Mouse (Mus musculus) kidney, embryonic 16.5 days (tissue): ENCODE measurements around the gene Wtip. TPM values are rescaled to one million over a fixed set of nuclear protein-coding genes. Genes with fewer than 3 reads are reported as not detected.

Experiments
- ATAC-seq: fragments of 200-750 bp; cut with Nextera tagmentation; 2 replicates; pipeline ENCODE4 v1.8.0; 2017; ENCODE audit warnings: moderate TSS enrichment; ENCODE audit not compliant: low FRiP score, low TSS enrichment
- H3K27ac ChIP-seq: fragments of 300-500 bp; sonication (generic); 2 replicates; pipeline ENCODE4 v1.5.1; 2014; ENCODE audit warnings: low read length
- H3K27me3 ChIP-seq: fragments of 300-500 bp; sonication (generic); 2 replicates; pipeline ENCODE4 v1.6.1; 2014; ENCODE audit warnings: low read length, control low read depth, mixed read lengths; ENCODE audit not compliant: insufficient read depth
- H3K36me3 ChIP-seq: fragments of 300-500 bp; sonication (generic); 2 replicates; pipeline ENCODE4 v1.6.1; 2014; ENCODE audit warnings: low read length, control low read depth, mixed read lengths; ENCODE audit not compliant: insufficient read depth
- H3K4me1 ChIP-seq: fragments of 300-500 bp; sonication (generic); 2 replicates; pipeline ENCODE4 v1.6.1; 2014; ENCODE audit warnings: low read length, control low read depth, mixed read lengths; ENCODE audit not compliant: insufficient read depth
- H3K4me2 ChIP-seq: fragments of 300-500 bp; sonication (generic); replicated peaks from 2 replicates; pipeline ENCODE4 v1.6.1; 2014; ENCODE audit warnings: low read depth, low read length
- H3K4me3 ChIP-seq: fragments of 300-500 bp; sonication (generic); 2 replicates; pipeline ENCODE4 v1.5.1; 2014; ENCODE audit warnings: mild to moderate bottlenecking, low read length
- H3K9ac ChIP-seq: fragments of 300-500 bp; sonication (generic); replicated peaks from 2 replicates; pipeline ENCODE4 v1.6.1; 2014; ENCODE audit warnings: low read length
- H3K9me3 ChIP-seq: fragments of 300-500 bp; sonication (generic); 2 replicates; pipeline ENCODE4 v1.6.1; 2016; ENCODE audit warnings: low read length, control low read depth
- WGBS: fragments of 180-500 bp; shearing (Covaris S2); extraction: QIAGEN DNeasy Blood & Tissue Kit; methylation state at CpG from one replicate; pipeline ENCODE4 v1.1.7; 2014; 5-methylcytosine and 5-hydroxymethylcytosine counted together
- polyA plus RNA-seq: library from polyadenylated mRNA; unstranded; fragments of >200 nt; fragmentation: Nextera tagmentation; extraction: Ambion mirVana; gene quantifications from 2 replicates; pipeline ENCODE4 v1.2.1, GENCODE M21; 2015

Wtip gene
- polyA plus RNA-seq, 1 experiment from 2014 or later, result 7.3 TPM

- Histone ChIP-seq H3K4me2 (no peak overlapping the region), H3K36me3 (peaks cover 95% of the 10 kb centered on the region), H3K9me3 (no peaks in the 10 kb centered on the region), H3K4me3 (no peak overlapping the region), H3K27me3 (no peaks in the 10 kb centered on the region), H3K9ac (no peak overlapping the region), H3K4me1 (no peaks in the 10 kb centered on the region), H3K27ac (no peak overlapping the region)
- ATAC-seq, result no peak
- 89% methylated on average over 3 of the region's 3 CpGs for WGBS
These were observed 26.1 kb upstream of the Wtip start for GRCm38 (mm10) chr7:34159167-34159566.

- no peaks in the 10 kb centered on the region for H3K4me1 ChIP-seq
- H3K4me2 ChIP-seq, result no peak overlapping the region
- H3K9ac ChIP-seq, result no peak overlapping the region
- H3K4me3 ChIP-seq, result no peak overlapping the region
- no peaks in the 10 kb centered on the region for H3K9me3 ChIP-seq
- WGBS, result 95% methylated on average over 3 of the region's 3 CpGs
- no peak for ATAC-seq
- no peak overlapping the region for H3K27ac ChIP-seq
- no peaks in the 10 kb centered on the region for H3K27me3 ChIP-seq
- peaks cover 94% of the 10 kb centered on the region for H3K36me3 ChIP-seq
These were observed 24.9 kb upstream of the Wtip start for GRCm38 (mm10) chr7:34157994-34158393.

GRCm38 (mm10) chr7:34147193-34147592 is 14.1 kb upstream of the Wtip start:
- Histone ChIP-seq H3K27ac (no peak overlapping the region), H3K4me3 (no peak overlapping the region), H3K27me3 (no peaks in the 10 kb centered on the region), H3K9ac (no peak overlapping the region), H3K9me3 (peaks cover 5% of the 10 kb centered on the region), H3K36me3 (peaks cover 98% of the 10 kb centered on the region), H3K4me2 (no peak overlapping the region), H3K4me1 (no peaks in the 10 kb centered on the region)
- no peak for ATAC-seq
- 91% methylated on average over 4 of the region's 4 CpGs for WGBS

GRCm38 (mm10) chr7:34141123-34141522 is 8.1 kb upstream of the Wtip start:
- Histone ChIP-seq H3K9me3 (no peaks in the 10 kb centered on the region), H3K27ac (no peak overlapping the region), H3K4me3 (no peak overlapping the region), H3K4me2 (no peak overlapping the region), H3K4me1 (no peaks in the 10 kb centered on the region), H3K9ac (no peak overlapping the region), H3K36me3 (peaks cover 66% of the 10 kb centered on the region), H3K27me3 (no peaks in the 10 kb centered on the region)
- no peak for ATAC-seq
- 96% methylated on average over 13 of the region's 13 CpGs for WGBS

GRCm38 (mm10) chr7:34139493-34139892 is 6.4 kb upstream of the Wtip start:
- WGBS, result 86% methylated on average over 6 of the region's 6 CpGs
- H3K4me1 ChIP-seq, result no peaks in the 10 kb centered on the region
- H3K27me3 ChIP-seq, result no peaks in the 10 kb centered on the region
- ATAC-seq, result peak; percentile 46; the same call in 1 of the 2 replicates
- H3K9me3 ChIP-seq, result no peaks in the 10 kb centered on the region
- H3K36me3 ChIP-seq, result peaks cover 50% of the 10 kb centered on the region
- no peak overlapping the region for H3K4me2 ChIP-seq
- H3K9ac ChIP-seq, result no peak overlapping the region
- H3K27ac ChIP-seq, result no peak overlapping the region
- no peak overlapping the region for H3K4me3 ChIP-seq

GRCm38 (mm10) chr7:34134336-34134735 is 1.3 kb upstream of the Wtip start:
- no peak overlapping the region for H3K4me2 ChIP-seq
- peak overlapping the region; percentile 0; the same call in 1 of the 2 replicates for H3K27ac ChIP-seq
- WGBS, result 76% methylated on average over 2 of the region's 2 CpGs
- no peaks in the 10 kb centered on the region for H3K27me3 ChIP-seq
- no peak overlapping the region for H3K4me3 ChIP-seq
- no peak for ATAC-seq
- no peak overlapping the region for H3K9ac ChIP-seq
- peaks cover under 1% of the 10 kb centered on the region; the same call in 1 of the 2 replicates for H3K36me3 ChIP-seq
- no peaks in the 10 kb centered on the region for H3K9me3 ChIP-seq
- H3K4me1 ChIP-seq, result peaks cover 18% of the 10 kb centered on the region

GRCm38 (mm10) chr7:34132355-34133079 is 551 bp downstream of the Wtip start:
- H3K27ac ChIP-seq, result peak overlapping the region; percentile 43
- WGBS, result under 1% methylated on average over 93 of the region's 116 CpGs

GRCm38 (mm10) chr7:34131959-34132354 is 1.1 kb downstream of the Wtip start:
- 1% methylated on average over 3 of the region's 3 CpGs for WGBS
- peak overlapping the region; percentile 93 for H3K9ac ChIP-seq
- H3K27me3 ChIP-seq, result no peaks in the 10 kb centered on the region
- H3K4me2 ChIP-seq, result peak overlapping the region; percentile 69
- H3K36me3 ChIP-seq, result peaks cover 11% of the 10 kb centered on the region
- H3K4me3 ChIP-seq, result peak overlapping the region; percentile 84
- peaks cover 18% of the 10 kb centered on the region for H3K4me1 ChIP-seq
- peak; percentile 3; the same call in 1 of the 2 replicates for ATAC-seq
- H3K9me3 ChIP-seq, result peaks cover 4% of the 10 kb centered on the region
- peak overlapping the region; percentile 25; the same call in 1 of the 2 replicates for H3K27ac ChIP-seq

More at GRCm38 (mm10) chr7:34132355-34133079, 551 bp downstream of the Wtip start:
- H3K36me3 ChIP-seq, result peaks cover 6% of the 10 kb centered on the region; the same call in 1 of the 2 replicates
- peaks cover 18% of the 10 kb centered on the region for H3K4me1 ChIP-seq
- H3K27me3 ChIP-seq, result no peaks in the 10 kb centered on the region
- ATAC-seq, result peak; percentile 74
- peak overlapping the region; percentile 93 for H3K9ac ChIP-seq
- H3K9me3 ChIP-seq, result no peaks in the 10 kb centered on the region
- peak overlapping the region; percentile 84 for H3K4me3 ChIP-seq
- peak overlapping the region; percentile 69 for H3K4me2 ChIP-seq

- Histone ChIP-seq H3K9me3 (peaks cover 6% of the 10 kb centered on the region), H3K9ac (0 out of 2 replicates have a peak overlapping the region, but pooled peaks have one; percentile 93), H3K27ac (0 out of 2 replicates have a peak overlapping the region, but pooled peaks have one; percentile 17), H3K4me1 (peaks cover 18% of the 10 kb centered on the region), H3K4me3 (peak overlapping the region; percentile 84), H3K36me3 (peaks cover 19% of the 10 kb centered on the region), H3K27me3 (no peaks in the 10 kb centered on the region), H3K4me2 (peak overlapping the region; percentile 69)
- no peak for ATAC-seq
- 55% methylated on average over 3 of the region's 3 CpGs for WGBS
These were observed 1.9 kb downstream of the Wtip start for GRCm38 (mm10) chr7:34131118-34131517.

GRCm38 (mm10) chr7:34126291-34126690 is 6.8 kb downstream of the Wtip start:
- Histone ChIP-seq H3K36me3 (peaks cover 27% of the 10 kb centered on the region), H3K27ac (no peak overlapping the region), H3K4me3 (no peak overlapping the region), H3K9ac (no peak overlapping the region), H3K27me3 (no peaks in the 10 kb centered on the region), H3K4me1 (peaks cover 10% of the 10 kb centered on the region), H3K4me2 (no peak overlapping the region), H3K9me3 (peaks cover 6% of the 10 kb centered on the region)
- 84% methylated on average over 3 of the region's 3 CpGs for WGBS
- no peak for ATAC-seq
